Mouse (Mus musculus) CH12.LX (cell line): ENCODE measurements at regions not wholly inside any gene's neighbourhood (a gene's known extent, or its start where the extent isn't known, plus 50 kb on each side); places are given as distances from the start of the nearest gene placed in this dataset.

ENCODE experiments used
- DNase-seq: peaks from one replicate; pipeline ENCODE4 v3.0.0-alpha.2; 2013; ENCODE audit errors: extremely low read depth
- H3K27ac ChIP-seq: 2 replicates; pipeline ENCODE4 v1.5.1; 2012; ENCODE audit warnings: low read depth, mild to moderate bottlenecking, control low read depth, moderate library complexity; ENCODE audit not compliant: insufficient read depth
- H3K27me3 ChIP-seq: replicated peaks from 2 replicates; pipeline ENCODE3; 2012; ENCODE audit warnings: inconsistent platforms
- H3K36me3 ChIP-seq, 2 experiments: replicated peaks in 1 of 2; 2 replicates each; pipeline versions ENCODE3 to v1.6.1; 2012; ENCODE audit warnings: inconsistent platforms in 1 of 2, low read length in 1 of 2, mild to moderate bottlenecking in 1 of 2, mixed read lengths in 1 of 2, moderate library complexity in 1 of 2; ENCODE audit not compliant: control insufficient read depth in 1 of 2, insufficient read depth in 1 of 2
- H3K4me1 ChIP-seq, 2 experiments: 2 replicates each; pipeline ENCODE4 v1.6.1; 2012; ENCODE audit warnings: inconsistent platforms in 1 of 2, moderate library complexity in 1 of 2; ENCODE audit not compliant: insufficient read depth in 2 of 2, control insufficient read depth in 1 of 2
- H3K4me2 ChIP-seq: 2 replicates; pipeline ENCODE4 v1.6.1; 2012; ENCODE audit warnings: low read depth, mild to moderate bottlenecking, control low read depth; ENCODE audit not compliant: poor library complexity, insufficient read depth, severe bottlenecking
- H3K4me3 ChIP-seq, 3 experiments: fragments of 150-350 bp in 1 of 3; sonication (generic) in 1 of 3; replicated peaks in 1 of 3; 2 replicates each; pipeline versions ENCODE3 to v1.5.1; 2011 to 2012; ENCODE audit warnings: low read depth in 2 of 3, low read length in 2 of 3, mild to moderate bottlenecking in 2 of 3, moderate library complexity in 2 of 3, control low read depth in 1 of 3, improper control_type of control experiment in 1 of 3, inconsistent platforms in 1 of 3, mixed read lengths in 1 of 3; ENCODE audit not compliant: poor library complexity in 1 of 3
- H3K79me2 ChIP-seq: replicated peaks from 2 replicates; pipeline ENCODE4 v1.6.1; 2012; ENCODE audit warnings: mild to moderate bottlenecking, moderate library complexity; ENCODE audit not compliant: control insufficient read depth, poor library complexity, insufficient read depth, severe bottlenecking; ENCODE audit errors: extremely low read depth
- H3K9ac ChIP-seq: 2 replicates; pipeline ENCODE4 v1.6.1; 2012; ENCODE audit warnings: low read depth, mild to moderate bottlenecking, control low read depth, moderate library complexity; ENCODE audit not compliant: insufficient read depth
- H3K9me3 ChIP-seq: replicated peaks from 2 replicates; pipeline ENCODE3; 2012; ENCODE audit warnings: low read length, inconsistent platforms, mixed read lengths
- CHD2 ChIP-seq: IDR thresholded peaks from 2 replicates; pipeline ENCODE4 v1.6.1; 2011; ENCODE audit warnings: low read length, improper control_type of control experiment
- CTCF ChIP-seq, 2 experiments: IDR thresholded peaks in 1 of 2; conservative IDR thresholded peaks in 1 of 2; 2 replicates each; pipeline ENCODE4 v1.5.1; 2011 to 2012; ENCODE audit warnings: low read depth in 2 of 2, low read length in 2 of 2, improper control_type of control experiment in 1 of 2, inconsistent platforms in 1 of 2, mild to moderate bottlenecking in 1 of 2, moderate library complexity in 1 of 2
- ELF1 ChIP-seq: IDR thresholded peaks from 2 replicates; pipeline ENCODE4 v1.6.1; 2014; ENCODE audit warnings: low read depth, mild to moderate bottlenecking, inconsistent platforms, low read length, improper control_type of control experiment
- ETS1 ChIP-seq: conservative IDR thresholded peaks from 2 replicates; pipeline ENCODE4 v1.6.1; 2012; ENCODE audit warnings: low read depth, mild to moderate bottlenecking, inconsistent platforms, low read length, improper control_type of control experiment, moderate library complexity
- GABPA ChIP-seq: IDR thresholded peaks from 2 replicates; pipeline ENCODE4 v1.6.1; 2012; ENCODE audit warnings: low read depth, low read length, improper control_type of control experiment, inconsistent platforms; ENCODE audit not compliant: insufficient replicate concordance
- IRF4 ChIP-seq: IDR thresholded peaks from 2 replicates; pipeline ENCODE4 v1.6.1; 2014; ENCODE audit warnings: low read depth, mild to moderate bottlenecking, inconsistent platforms, low read length, improper control_type of control experiment
- JUN ChIP-seq: IDR thresholded peaks from 2 replicates; pipeline ENCODE4 v1.6.1; 2011; ENCODE audit warnings: low read depth, mild to moderate bottlenecking, low read length, improper control_type of control experiment, moderate library complexity; ENCODE audit not compliant: insufficient read depth
- MXI1 ChIP-seq: IDR thresholded peaks from 2 replicates; pipeline ENCODE4 v1.6.1; 2011; ENCODE audit warnings: mild to moderate bottlenecking, low read depth, low read length, improper control_type of control experiment
- NELFE ChIP-seq: IDR thresholded peaks from 2 replicates; pipeline ENCODE4 v1.6.1; 2011; ENCODE audit warnings: low read depth, low read length, improper control_type of control experiment
- NRF1 ChIP-seq: IDR thresholded peaks from 2 replicates; pipeline ENCODE4 v1.6.1; 2014; ENCODE audit warnings: low read depth, mild to moderate bottlenecking, inconsistent platforms, low read length, improper control_type of control experiment, moderate library complexity
- RAD21 ChIP-seq: IDR thresholded peaks from 2 replicates; pipeline ENCODE4 v1.6.1; 2011; ENCODE audit warnings: low read depth, mild to moderate bottlenecking, low read length, improper control_type of control experiment, moderate library complexity
- TBP ChIP-seq: conservative IDR thresholded peaks from 2 replicates; pipeline ENCODE4 v1.6.1; 2011; ENCODE audit warnings: low read depth, low read length, improper control_type of control experiment
- TCF12 ChIP-seq: IDR thresholded peaks from 2 replicates; pipeline ENCODE4 v1.6.1; 2014; ENCODE audit warnings: low read depth, mild to moderate bottlenecking, inconsistent platforms, low read length, improper control_type of control experiment
- USF1 ChIP-seq: IDR thresholded peaks from 2 replicates; pipeline ENCODE4 v1.6.1; 2014; ENCODE audit warnings: low read depth, mild to moderate bottlenecking, inconsistent platforms, low read length, improper control_type of control experiment
- ZMIZ1 ChIP-seq: IDR thresholded peaks from 2 replicates; pipeline ENCODE4 v1.6.1; 2012; ENCODE audit warnings: low read depth, mild to moderate bottlenecking, inconsistent platforms, low read length, improper control_type of control experiment
- dilution Hi-C: fragments of 300-500 bp; cut with MboI; formaldehyde crosslinking; loops from 2 replicates; pipeline ENCODE4 v1.14.3; 2020; ENCODE audit warnings: low sequenced_read_pairs; ENCODE audit not compliant: extremely low pct_unique_long_range_greater_than_20kb, extremely low pct_ligation_motif_present
- in situ Hi-C: fragments of 300-500 bp; cut with MboI; formaldehyde crosslinking; loops from 3 replicates; pipeline ENCODE4 v1.14.3; 2019; ENCODE audit warnings: low sequenced_read_pairs, low pct_ligation_motif_present, low pct_unique_long_range_greater_than_20kb, mixed read lengths

DNA sequence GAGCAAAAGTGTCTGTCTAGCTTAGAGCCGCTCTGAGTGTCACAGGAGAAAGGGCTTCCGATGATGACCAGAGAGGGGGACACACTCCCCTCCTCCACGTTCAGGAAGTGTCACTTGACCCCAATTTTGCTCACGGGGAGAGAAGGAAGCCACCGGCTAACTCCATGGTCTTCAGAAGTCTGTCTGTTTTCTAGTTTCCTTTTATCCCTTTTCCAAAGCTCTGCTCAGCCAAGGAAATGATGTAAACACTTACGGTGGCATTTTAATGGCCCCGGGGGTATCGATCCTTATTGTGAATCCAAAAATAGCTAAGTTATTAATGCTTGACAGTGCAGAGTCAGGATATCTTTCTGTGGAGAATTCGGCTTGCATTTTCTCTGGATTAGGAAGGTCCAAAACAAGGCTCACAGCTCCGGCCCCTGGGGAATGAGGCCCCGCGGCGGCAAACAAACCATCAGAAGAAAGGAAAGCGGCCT, 54.3 kb upstream of the Tnrc6c start:
- in situ Hi-C loops = loop anchor here (5.0 kb wide), 1 partner anchor 123 kb away; no protein-coding TSS in a partner anchor
- dilution Hi-C loops = no loop called here
- H3K79me2 ChIP-seq = no peaks in the 10 kb centered on the region
- no peaks in the 10 kb centered on the region for H3K36me3 ChIP-seq
- no peaks in the 10 kb centered on the region for H3K9me3 ChIP-seq
- no peak for DNase-seq
- H3K4me3 ChIP-seq = no peak overlapping the region
- H3K4me2 ChIP-seq = peak overlapping the region; percentile 33
- H3K27ac ChIP-seq = no peak overlapping the region
- peak overlapping the region; percentile 57 for H3K9ac ChIP-seq
- peaks cover 6 to 52% of the 10 kb centered on the region in 2 experiments for H3K4me1 ChIP-seq
- H3K27me3 ChIP-seq = no peaks in the 10 kb centered on the region
- no peak for TF ChIP-seq TCF12
- TF ChIP-seq CHD2 = 0 out of 2 replicates have a peak, but pooled peaks have one; percentile 3
- TF ChIP-seq JUN = no peak
- TF ChIP-seq NELFE = no peak

DNA sequence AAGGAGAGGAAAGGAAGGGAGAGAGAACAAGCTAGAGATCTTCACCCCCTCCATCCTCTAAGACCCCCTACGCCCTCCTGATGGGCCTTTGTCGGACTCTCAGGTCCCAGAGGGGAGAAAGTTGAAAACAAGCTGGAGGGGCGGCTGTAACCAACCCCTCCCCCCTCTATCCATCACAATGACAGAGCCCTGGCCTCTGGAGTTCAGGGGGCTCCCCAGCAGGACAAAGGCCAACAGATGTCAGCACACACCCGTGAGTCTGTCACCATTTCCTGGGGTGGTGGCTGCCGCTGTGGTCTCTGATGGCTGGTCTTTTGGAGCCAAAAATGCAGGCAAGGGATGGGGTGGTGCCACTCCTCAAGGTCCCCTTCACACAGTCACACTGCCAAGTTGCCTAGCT, 52.9 kb upstream of the Tnrc6c start:
- no peak for DNase-seq
- TF ChIP-seq CTCF (conservative IDR thresholded peaks at IDR 0.05 in 1 of 2, IDR thresholded peaks at IDR 0.05 in 1 of 2; ENCODE audit: low read depth in 2 of 2, low read length in 2 of 2) (peak in 1 of 2 experiments; percentile 32; a peak in 2 of 4 replicates), TCF12 (no peak), RAD21 (peak; percentile 26)
- peaks cover 5 to 52% of the 10 kb centered on the region in 2 experiments for H3K4me1 ChIP-seq
- no peak overlapping the region for H3K9ac ChIP-seq
- no peaks in the 10 kb centered on the region for H3K27me3 ChIP-seq
- H3K4me2 ChIP-seq = no peak overlapping the region
- H3K36me3 ChIP-seq = no peaks in the 10 kb centered on the region
- dilution Hi-C loops = no loop called here
- H3K4me3 ChIP-seq = no peak overlapping the region
- in situ Hi-C loops = loop anchor here (5.0 kb wide), 1 partner anchor 124 kb away; no protein-coding TSS in a partner anchor
- no peaks in the 10 kb centered on the region for H3K79me2 ChIP-seq
- no peak overlapping the region for H3K27ac ChIP-seq
- H3K9me3 ChIP-seq = no peaks in the 10 kb centered on the region

DNA sequence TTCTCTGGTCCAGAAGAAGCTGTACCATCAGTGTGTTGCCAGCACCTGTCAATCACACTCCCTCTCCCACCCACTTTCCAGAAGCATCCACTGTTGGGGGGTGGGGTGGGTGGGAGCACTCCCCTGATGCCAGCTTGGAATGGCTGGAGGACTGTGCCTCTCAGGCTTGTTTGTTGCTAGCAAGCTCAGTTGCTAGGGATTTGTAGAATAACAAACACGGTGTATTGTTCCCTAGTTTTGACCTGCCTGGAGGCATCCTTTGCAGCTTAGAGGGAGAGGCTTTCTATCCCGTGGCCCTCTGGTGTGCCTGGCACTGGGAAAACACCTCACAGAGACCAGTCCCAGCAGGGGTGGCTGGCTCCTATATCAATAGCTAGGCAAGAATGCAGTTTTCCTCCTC, 50.1 kb upstream of the Tnrc6c start:
- TF ChIP-seq ZMIZ1 (no peak), TCF12 (no peak), NRF1 (no peak), CTCF (conservative IDR thresholded peaks at IDR 0.05 in 1 of 2, IDR thresholded peaks at IDR 0.05 in 1 of 2; ENCODE audit: low read depth in 2 of 2, low read length in 2 of 2) (no peak), GABPA (no peak), RAD21 (no peak), ETS1 (no peak), TBP (no peak), USF1 (no peak), MXI1 (no peak), IRF4 (no peak), ELF1 (no peak)
- TF ChIP-seq, all 38 proteins: peak for 0
- Histone ChIP-seq H3K9ac (no peak overlapping the region), H3K36me3 (no peaks in the 10 kb centered on the region), H3K4me3 (no peak overlapping the region), H3K79me2 (no peaks in the 10 kb centered on the region), H3K4me2 (no peak overlapping the region), H3K27me3 (no peaks in the 10 kb centered on the region), H3K4me1 (peaks cover 11 to 63% of the 10 kb centered on the region in 2 experiments), H3K9me3 (no peaks in the 10 kb centered on the region), H3K27ac (no peak overlapping the region)
- dilution Hi-C loops (no loop called here), in situ Hi-C loops (loop anchor here (5.0 kb wide), 1 partner anchor 127 kb away; no protein-coding TSS in a partner anchor)
- DNase-seq = no peak
